Mouse (Mus musculus) lung, embryonic 14.5 days (tissue): ENCODE data around the gene Tbk1. TPM values are rescaled to one million over a fixed set of nuclear protein-coding genes. Genes with fewer than 3 reads are reported as not detected.

Experiments
- ATAC-seq: fragments of 200-750 bp; cut with Nextera tagmentation; 2 replicates; pipeline ENCODE4 v1.8.0; 2017; ENCODE audit warnings: mild to moderate bottlenecking, moderate TSS enrichment, moderate library complexity; ENCODE audit not compliant: insufficient read depth
- DNase-seq: peaks from one replicate; pipeline ENCODE4 v3.0.0-alpha.2; 2015
- H3K27ac ChIP-seq: fragments of 300-500 bp; sonication (generic); 2 replicates; pipeline ENCODE4 v1.5.1; 2014; ENCODE audit warnings: low read depth, mild to moderate bottlenecking, moderate library complexity
- H3K27me3 ChIP-seq: fragments of 300-500 bp; sonication (generic); 2 replicates; pipeline ENCODE4 v1.6.1; 2014; ENCODE audit warnings: low read length, control low read depth; ENCODE audit not compliant: insufficient read depth
- H3K36me3 ChIP-seq: fragments of 300-500 bp; sonication (generic); 2 replicates; pipeline ENCODE4 v1.6.1; 2014; ENCODE audit warnings: control low read depth; ENCODE audit not compliant: insufficient read depth
- H3K4me1 ChIP-seq: fragments of 300-500 bp; sonication (generic); 2 replicates; pipeline ENCODE4 v1.6.1; 2014; ENCODE audit warnings: antibody characterized with exemption, control low read depth; ENCODE audit not compliant: insufficient read depth
- H3K4me2 ChIP-seq: fragments of 300-500 bp; sonication (generic); 2 replicates; pipeline ENCODE4 v1.6.1; 2014; ENCODE audit warnings: mild to moderate bottlenecking
- H3K4me3 ChIP-seq: fragments of 300-500 bp; sonication (generic); 2 replicates; pipeline ENCODE4 v1.5.1; 2014; ENCODE audit warnings: low read depth, low read length
- H3K9ac ChIP-seq: fragments of 300-500 bp; sonication (generic); 2 replicates; pipeline ENCODE4 v1.6.1; 2014
- H3K9me3 ChIP-seq: fragments of 300-500 bp; sonication (generic); 2 replicates; pipeline ENCODE4 v1.6.1; 2016; ENCODE audit warnings: low read depth, low read length, control low read depth
- CTCF ChIP-seq: IDR thresholded peaks from 2 replicates; pipeline ENCODE4 v1.5.1; 2016; ENCODE audit warnings: antibody characterized with exemption, low read depth
- WGBS: fragments of 180-500 bp; shearing (Covaris S2); extraction: QIAGEN DNeasy Blood & Tissue Kit; methylation state at CpG from one replicate; pipeline ENCODE4 v1.1.7; 2014; 5-methylcytosine and 5-hydroxymethylcytosine counted together
- microRNA-seq: library from miRNA; unstranded; fragments of <30 nt; microRNA quantifications from one replicate; pipeline ENCODE4, GENCODE M21; 2016; ENCODE audit warnings: borderline number of aligned reads
- polyA plus RNA-seq: library from polyadenylated mRNA; unstranded; fragments of >200 nt; fragmentation: Nextera tagmentation; extraction: Ambion mirVana; gene quantifications from 2 replicates; pipeline ENCODE4 v1.2.1, GENCODE M21; 2014

The Tbk1 gene
- polyA plus RNA-seq, 1 experiment from 2014 or later: 38.1 TPM

DNA sequence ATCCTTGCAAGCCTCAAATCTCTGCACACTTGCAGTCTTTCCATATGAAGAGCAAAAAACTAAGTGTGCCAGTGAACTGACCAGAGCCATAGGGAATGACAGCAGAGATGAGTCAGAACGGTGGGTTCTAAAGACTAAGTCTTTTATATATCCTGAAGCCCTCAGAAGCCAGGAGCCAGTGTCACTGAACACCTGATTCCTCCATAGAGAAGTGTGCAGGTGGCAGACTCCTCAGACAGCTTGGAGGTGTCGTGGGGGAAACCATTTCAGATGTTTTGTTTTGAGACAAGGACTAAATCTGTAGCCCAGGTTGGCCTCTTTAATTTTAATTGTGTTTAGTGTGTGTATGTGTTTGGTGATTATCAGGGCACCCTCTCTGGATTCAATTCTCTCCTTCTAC lies 87.5 kb downstream of the Tbk1 start:
- TF ChIP-seq CTCF: no peak
- WGBS: 47% methylated on average over 2 of the region's 2 CpGs
- Histone ChIP-seq H3K4me2 (no peak overlapping the region), H3K36me3 (no peaks in the 10 kb centered on the region), H3K27me3 (no peaks in the 10 kb centered on the region), H3K4me3 (no peak overlapping the region), H3K4me1 (peaks cover 5% of the 10 kb centered on the region; the same call in 1 of the 2 replicates), H3K27ac (no peak overlapping the region), H3K9ac (no peak overlapping the region), H3K9me3 (no peaks in the 10 kb centered on the region)
- no peak for ATAC-seq
- no peak for DNase-seq

DNA sequence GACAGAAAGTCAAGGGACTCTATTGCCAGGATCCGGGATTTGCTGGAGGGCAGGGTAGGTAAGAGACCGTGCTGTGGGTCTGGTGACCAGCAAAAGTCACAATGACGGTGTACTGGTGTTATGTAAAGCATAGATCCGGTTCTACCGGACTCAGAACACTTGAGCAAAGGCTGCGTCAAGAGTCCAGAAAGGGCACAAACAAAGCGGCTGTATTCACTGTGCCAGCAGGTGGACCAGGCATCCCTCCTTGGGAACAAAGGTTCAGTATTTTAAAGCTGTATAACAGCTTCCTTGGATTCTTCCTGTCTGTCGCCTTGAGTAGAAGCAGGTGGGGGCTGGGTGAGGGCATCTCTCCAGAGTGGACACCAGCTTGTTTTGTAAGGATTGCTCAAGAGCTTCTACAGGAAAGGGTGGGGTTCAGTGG lies 88.1 kb downstream of the Tbk1 start:
- H3K27me3 ChIP-seq: no peaks in the 10 kb centered on the region
- TF ChIP-seq CTCF: no peak
- peak overlapping the region; percentile 79 for H3K27ac ChIP-seq
- WGBS: 55% methylated on average over 8 of the region's 8 CpGs
- peaks cover 5% of the 10 kb centered on the region; the same call in 1 of the 2 replicates for H3K4me1 ChIP-seq
- no peaks in the 10 kb centered on the region for H3K36me3 ChIP-seq
- ATAC-seq (peak; percentile 48; the same call in 1 of the 2 replicates), DNase-seq (peak; percentile 59)
- no peak overlapping the region for H3K4me3 ChIP-seq
- no peaks in the 10 kb centered on the region for H3K9me3 ChIP-seq
- H3K4me2 ChIP-seq: peak overlapping the region; percentile 12; the same call in 1 of the 2 replicates
- no peak overlapping the region for H3K9ac ChIP-seq

DNA sequence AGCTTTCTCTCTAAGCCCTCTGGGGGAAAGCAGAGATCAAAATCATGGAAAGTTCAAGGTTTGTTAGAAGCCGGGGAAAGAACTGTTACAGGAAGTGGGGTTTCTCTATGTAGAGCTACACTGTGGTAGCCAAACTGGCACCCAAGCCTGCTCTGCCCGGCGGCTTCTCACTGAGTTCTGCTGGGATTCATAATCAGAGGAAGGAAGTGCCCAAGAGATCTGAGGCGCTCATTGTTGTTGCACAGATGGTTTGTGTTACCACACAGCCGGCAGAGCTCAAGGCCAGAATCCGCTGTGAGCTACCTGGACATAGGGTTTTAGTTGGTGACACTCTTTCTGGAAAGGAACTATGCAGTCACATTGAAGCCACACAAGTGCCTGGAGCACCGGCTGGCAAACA lies 88.6 kb downstream of the Tbk1 start:
- ATAC-seq: no peak
- peak overlapping the region; percentile 79 for H3K27ac ChIP-seq

DNA sequence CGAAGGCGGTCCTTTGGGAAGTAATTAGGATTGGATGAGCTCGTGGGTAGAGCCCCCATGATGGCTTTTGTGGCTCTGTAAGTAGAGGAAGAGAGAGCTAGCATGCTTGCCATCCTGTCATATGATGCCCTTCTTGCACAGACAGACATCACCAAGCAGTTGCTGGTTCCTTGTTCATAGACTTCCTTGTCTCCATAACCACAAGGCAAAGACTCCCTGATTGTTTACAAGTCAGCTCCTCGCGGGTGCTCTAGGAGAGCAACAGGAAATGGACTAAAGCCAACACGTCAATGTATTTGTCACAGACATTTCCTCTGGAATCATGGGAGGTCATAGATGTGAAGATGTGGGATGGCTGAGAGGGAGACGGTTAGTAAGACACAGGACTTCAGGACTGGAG lies 90.0 kb downstream of the Tbk1 start:
- Histone ChIP-seq H3K27ac (no peak overlapping the region), H3K4me3 (no peak overlapping the region), H3K27me3 (no peaks in the 10 kb centered on the region), H3K9ac (no peak overlapping the region), H3K36me3 (no peaks in the 10 kb centered on the region), H3K9me3 (no peaks in the 10 kb centered on the region), H3K4me1 (peaks cover 5% of the 10 kb centered on the region; the same call in 1 of the 2 replicates), H3K4me2 (no peak overlapping the region)
- DNase-seq: peak; percentile 83
- 41% methylated on average over 7 of the region's 7 CpGs for WGBS
- peak; percentile 39; the same call in 1 of the 2 replicates for ATAC-seq
- TF ChIP-seq CTCF: no peak

More for the DNA sequence above, 88.6 kb downstream of the Tbk1 start:
- Histone ChIP-seq H3K4me2 (peak overlapping the region; percentile 12; the same call in 1 of the 2 replicates), H3K9me3 (no peaks in the 10 kb centered on the region), H3K4me3 (no peak overlapping the region), H3K4me1 (peaks cover 5% of the 10 kb centered on the region; the same call in 1 of the 2 replicates), H3K27me3 (no peaks in the 10 kb centered on the region), H3K36me3 (no peaks in the 10 kb centered on the region), H3K9ac (no peak overlapping the region)
- TF ChIP-seq CTCF: no peak
- 61% methylated on average over 7 of the region's 7 CpGs for WGBS
- DNase-seq: peak; percentile 54

Small RNA genes within 50 kb of the gene (microRNA-seq; reads per million reads assigned to microRNA genes)
- not detected for gene Gm24330

Other genes with a start within 250 kb of the Tbk1 start
- gene Tbc1d30, start 235.5 kb downstream of the Tbk1 start, polyA plus RNA-seq: 1.7 and 2.5 TPM in 2 replicates
- 46.9 and 47.0 TPM in 2 replicates for gene Gns, start 221.7 kb downstream of the Tbk1 start, polyA plus RNA-seq
- gene Rassf3, start 110.4 kb downstream of the Tbk1 start, polyA plus RNA-seq: 19.8 and 21.0 TPM in 2 replicates
- gene Xpot, start 39.5 kb upstream of the Tbk1 start, polyA plus RNA-seq: 67.5 and 69.9 TPM in 2 replicates
- 0.46 and 0.54 TPM in 2 replicates for gene D930020B18Rik, start 54.8 kb upstream of the Tbk1 start, polyA plus RNA-seq
- gene BC048403, start 153.2 kb upstream of the Tbk1 start, polyA plus RNA-seq: 3.4 and 4.3 TPM in 2 replicates